Mouse (Mus musculus) ES-Bruce4 (cell line): ENCODE data around the gene Ncs1. TPM values are rescaled to one million over a fixed set of nuclear protein-coding genes. Genes with fewer than 3 reads are reported as not detected.

Source experiments
- H3K27ac ChIP-seq: 2 replicates; pipeline ENCODE4 v1.5.1; 2012; ENCODE audit warnings: low read length, inconsistent platforms; ENCODE audit not compliant: insufficient read depth
- H3K27me3 ChIP-seq: 2 replicates; pipeline ENCODE4 v1.6.1; 2012; ENCODE audit warnings: mild to moderate bottlenecking, low read length, inconsistent platforms; ENCODE audit not compliant: control insufficient read depth, poor library complexity, insufficient read depth, severe bottlenecking
- H3K36me3 ChIP-seq: 2 replicates; pipeline ENCODE4 v1.6.1; 2012; ENCODE audit warnings: inconsistent platforms, mild to moderate bottlenecking, low read length, moderate library complexity; ENCODE audit not compliant: control insufficient read depth, poor library complexity, insufficient read depth, severe bottlenecking
- H3K4me1 ChIP-seq: one replicate; pipeline ENCODE4 v1.8.1; 2011; ENCODE audit warnings: low read length; ENCODE audit not compliant: control insufficient read depth, insufficient read depth
- H3K4me3 ChIP-seq: 2 replicates; pipeline ENCODE4 v1.5.1; 2011; ENCODE audit warnings: low read depth, mild to moderate bottlenecking, low read length
- H3K9ac ChIP-seq: 2 replicates; pipeline ENCODE4 v1.6.1; 2012; ENCODE audit warnings: low read depth, mild to moderate bottlenecking, inconsistent platforms; ENCODE audit not compliant: poor library complexity, severe bottlenecking
- H3K9me3 ChIP-seq: replicated peaks from 2 replicates; pipeline ENCODE4 v1.6.1; 2012; ENCODE audit warnings: mild to moderate bottlenecking, low read length, inconsistent platforms; ENCODE audit not compliant: control insufficient read depth, poor library complexity, insufficient read depth, severe bottlenecking
- CTCF ChIP-seq: IDR thresholded peaks from one replicate; pipeline ENCODE4 v1.8.1; 2011; ENCODE audit warnings: low read depth, low read length
- EP300 ChIP-seq: IDR thresholded peaks from 2 replicates; pipeline ENCODE4 v1.6.1; 2011; ENCODE audit warnings: low read depth, low read length; ENCODE audit not compliant: insufficient read depth
- POLR2A ChIP-seq: IDR thresholded peaks from one replicate; pipeline ENCODE4 v1.8.1; 2011; ENCODE audit warnings: low read length; ENCODE audit not compliant: insufficient read depth
- polyA plus RNA-seq: library from polyadenylated mRNA; stranded (reverse); fragments of >200 nt; gene quantifications from 2 replicates; pipeline ENCODE4 v1.2.4, GENCODE M21; 2011; ENCODE audit warnings: low read depth; ENCODE audit not compliant: missing spikeins, insufficient read depth, insufficient read length

Ncs1 gene
- polyA plus RNA-seq, 1 experiment, result 6.2 TPM

DNA sequence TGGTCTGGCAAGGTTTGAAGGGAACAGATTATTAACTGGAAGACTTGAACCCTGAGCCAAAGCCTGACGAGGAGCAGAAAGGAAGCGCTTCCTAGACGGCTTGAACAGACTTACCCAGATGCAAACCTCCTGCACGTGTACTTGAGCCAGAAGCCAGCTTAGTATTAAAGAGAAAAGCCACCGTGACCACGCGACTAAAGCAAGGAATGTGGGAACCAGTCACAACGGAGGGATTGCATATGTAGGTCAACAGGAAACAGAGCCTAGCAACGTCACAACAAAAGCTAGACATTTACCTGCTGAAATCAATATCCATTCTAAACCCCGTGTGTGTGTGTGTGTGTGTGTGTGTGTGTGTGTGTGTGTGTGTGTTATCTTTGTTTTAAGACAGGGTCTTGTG is 81.6 kb downstream of the Ncs1 start:
- no peak overlapping the region for H3K4me3 ChIP-seq
- no peaks in the 10 kb centered on the region for H3K36me3 ChIP-seq
- H3K27ac ChIP-seq, result no peak overlapping the region
- H3K4me1 ChIP-seq, result no peaks in the 10 kb centered on the region
- no peak for TF ChIP-seq EP300
- no peak for TF ChIP-seq POLR2A
- TF ChIP-seq CTCF, result no peak
- no peaks in the 10 kb centered on the region for H3K27me3 ChIP-seq
- no peak overlapping the region for H3K9ac ChIP-seq
- H3K9me3 ChIP-seq, result no peaks in the 10 kb centered on the region

DNA sequence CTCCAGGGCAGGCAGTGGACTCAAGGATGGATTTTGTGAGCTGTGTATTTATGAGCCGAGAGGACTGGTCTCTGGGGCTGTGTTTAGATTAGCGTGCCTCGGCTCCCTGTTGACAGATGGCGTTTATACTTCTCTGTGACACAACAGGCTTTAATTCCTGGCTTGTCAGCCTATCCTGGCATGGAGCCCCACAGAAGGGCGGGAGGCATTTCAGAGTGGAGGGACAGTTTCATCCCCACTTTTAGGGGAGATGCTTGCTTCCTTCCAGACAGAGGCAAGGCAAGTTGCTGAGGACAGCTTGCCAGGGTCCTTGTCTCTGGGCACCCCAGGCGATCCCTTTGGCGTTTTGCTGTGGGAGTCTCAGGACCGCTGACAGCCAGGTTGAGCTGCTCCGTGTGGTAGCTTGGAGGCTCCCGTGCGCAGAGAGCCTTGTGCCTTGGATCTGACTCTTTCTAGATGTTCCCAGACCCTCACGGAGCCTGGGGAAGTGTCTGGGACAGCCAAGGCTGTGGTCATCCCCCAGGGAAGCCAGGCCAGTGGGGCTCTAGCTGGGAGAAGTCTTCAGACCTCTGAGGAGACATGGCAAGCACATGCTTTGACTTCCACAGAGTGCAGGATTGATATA is 92.2 kb downstream of the Ncs1 start:
- Histone ChIP-seq H3K9ac (no peak overlapping the region), H3K4me3 (no peak overlapping the region), H3K27ac (no peak overlapping the region), H3K36me3 (no peaks in the 10 kb centered on the region), H3K27me3 (no peaks in the 10 kb centered on the region), H3K9me3 (no peaks in the 10 kb centered on the region), H3K4me1 (no peaks in the 10 kb centered on the region)
- no peak for TF ChIP-seq POLR2A
- TF ChIP-seq CTCF, result no peak
- TF ChIP-seq EP300, result no peak

DNA sequence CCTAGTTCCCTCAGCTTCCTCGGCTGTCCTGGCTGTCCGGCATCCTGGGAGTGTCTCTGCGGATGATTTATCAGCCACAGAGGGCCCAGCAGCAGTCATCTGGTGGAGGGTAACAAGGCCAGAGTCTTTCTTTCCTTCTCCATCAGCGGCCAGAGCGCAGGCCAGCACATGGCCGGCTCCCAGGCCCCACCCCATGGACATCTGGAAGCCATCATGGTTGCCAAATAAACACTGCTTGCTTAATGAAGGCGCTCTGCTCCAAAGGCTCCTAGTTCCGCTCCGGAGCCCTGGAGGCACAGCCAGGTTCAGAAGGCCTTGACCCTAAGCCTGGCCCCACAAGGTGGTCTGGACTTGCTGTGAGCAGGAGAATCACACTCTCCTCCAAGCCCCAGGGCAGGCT is 94.2 kb downstream of the Ncs1 start:
- TF ChIP-seq EP300 (no peak), POLR2A (no peak), CTCF (no peak)
- Histone ChIP-seq H3K27me3 (no peaks in the 10 kb centered on the region), H3K27ac (no peak overlapping the region), H3K4me3 (no peak overlapping the region), H3K9ac (no peak overlapping the region), H3K9me3 (no peaks in the 10 kb centered on the region), H3K4me1 (no peaks in the 10 kb centered on the region), H3K36me3 (no peaks in the 10 kb centered on the region)

DNA sequence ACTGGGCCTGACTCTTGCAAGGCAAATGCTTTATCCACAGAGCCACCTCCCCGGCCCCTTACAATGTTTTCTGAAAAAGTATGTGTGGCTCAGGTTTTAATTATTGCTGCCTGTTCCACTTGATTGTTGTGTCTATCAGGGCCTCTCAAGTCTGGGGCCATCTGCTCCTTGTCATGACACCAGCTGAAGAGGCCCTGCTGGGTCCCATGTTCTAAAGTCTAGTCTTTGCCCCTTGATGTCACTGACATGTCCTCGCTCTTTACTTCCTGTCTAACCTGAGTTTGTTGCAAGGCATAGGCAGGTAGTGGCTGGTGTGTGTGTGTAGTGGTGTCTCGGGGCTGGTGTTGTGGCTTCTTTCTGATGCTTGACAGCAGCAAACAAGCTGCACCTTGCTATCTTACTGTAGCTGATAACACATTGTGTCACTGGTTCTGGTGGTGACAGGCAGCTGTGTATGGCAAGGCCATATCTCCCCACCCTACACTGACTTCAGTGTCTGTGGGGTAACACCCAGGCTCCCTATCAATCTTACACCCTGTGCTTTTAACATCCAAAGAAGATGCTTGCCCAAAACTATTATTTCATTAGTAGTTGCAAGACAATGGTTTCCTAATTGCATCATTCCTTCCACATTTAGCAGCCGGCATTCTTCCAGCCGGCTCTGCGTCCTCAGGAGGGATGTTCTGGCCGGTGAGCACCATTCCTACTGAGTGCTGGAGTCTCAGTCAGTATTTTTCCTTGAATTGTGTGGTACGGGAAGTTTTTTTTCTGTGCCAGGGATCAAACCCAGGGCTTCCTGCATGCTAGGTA is 96.3 kb downstream of the Ncs1 start:
- TF ChIP-seq CTCF, result no peak
- TF ChIP-seq POLR2A, result no peak
- no peak for TF ChIP-seq EP300
- Histone ChIP-seq H3K36me3 (no peaks in the 10 kb centered on the region), H3K4me1 (no peaks in the 10 kb centered on the region), H3K9ac (no peak overlapping the region), H3K4me3 (no peak overlapping the region), H3K27me3 (no peaks in the 10 kb centered on the region), H3K27ac (no peak overlapping the region), H3K9me3 (no peaks in the 10 kb centered on the region)

Other genes starting within 250 kb of the Ncs1 start
- gene Fnbp1, start 103.8 kb upstream of the Ncs1 start, polyA plus RNA-seq, result 77.7 and 84.7 TPM in 2 replicates
- 71.9 and 72.5 TPM in 2 replicates for gene Gpr107, start 93.5 kb upstream of the Ncs1 start, polyA plus RNA-seq
- 2.7 and 2.9 TPM in 2 replicates for gene Hmcn2, start 68.6 kb downstream of the Ncs1 start, polyA plus RNA-seq
- gene Ass1, start 224.4 kb downstream of the Ncs1 start, polyA plus RNA-seq, result 168 and 176 TPM in 2 replicates